Mouse (Mus musculus) forebrain, embryonic 11.5 days (tissue): ENCODE measurements at regions not wholly inside any gene's neighbourhood (a gene's known extent, or its start where the extent isn't known, plus 50 kb on each side); places are given as distances from the start of the nearest gene placed in this dataset.
"Not testable (repeated sequence)": the region's sequence is repeated elsewhere in the genome, so short reads cannot be mapped to it uniquely, and the experiment has no call there.

Experiments
- ATAC-seq: fragments of 200-750 bp; cut with Nextera tagmentation; replicated peaks from 2 replicates; pipeline ENCODE4 v1.8.0; 2017; ENCODE audit warnings: moderate TSS enrichment; ENCODE audit not compliant: low FRiP score
- DNase-seq: peaks from one replicate; pipeline ENCODE4 v3.0.0-alpha.2; 2017; ENCODE audit warnings: low spot score
- H3K27ac ChIP-seq: fragments of 300-500 bp; sonication (generic); 2 replicates; pipeline ENCODE4 v1.5.1; 2014; ENCODE audit warnings: low read depth, low read length
- H3K27me3 ChIP-seq: fragments of 300-500 bp; sonication (generic); 2 replicates; pipeline ENCODE4 v1.6.1; 2014; ENCODE audit warnings: mild to moderate bottlenecking, low read length, mixed read lengths; ENCODE audit not compliant: control insufficient read depth, insufficient read depth
- H3K36me3 ChIP-seq: fragments of 300-500 bp; sonication (generic); 2 replicates; pipeline ENCODE4 v1.6.1; 2014; ENCODE audit warnings: mild to moderate bottlenecking, low read length, moderate library complexity, mixed read lengths; ENCODE audit not compliant: control insufficient read depth, insufficient read depth
- H3K4me1 ChIP-seq: fragments of 300-500 bp; sonication (generic); replicated peaks from 2 replicates; pipeline ENCODE4 v1.6.1; 2014; ENCODE audit warnings: low read length, mixed read lengths; ENCODE audit not compliant: control insufficient read depth, insufficient read depth
- H3K4me2 ChIP-seq: fragments of 300-500 bp; sonication (generic); 2 replicates; pipeline ENCODE4 v1.6.1; 2014; ENCODE audit warnings: low read depth, mild to moderate bottlenecking, low read length, moderate library complexity, mixed read lengths; ENCODE audit not compliant: severe bottlenecking
- H3K4me3 ChIP-seq: fragments of 300-500 bp; sonication (generic); 2 replicates; pipeline ENCODE4 v1.5.1; 2014; ENCODE audit warnings: low read depth, low read length
- H3K9ac ChIP-seq: fragments of 300-500 bp; sonication (generic); 2 replicates; pipeline ENCODE4 v1.6.1; 2014; ENCODE audit warnings: low read length
- H3K9me3 ChIP-seq: fragments of 300-500 bp; sonication (generic); 2 replicates; pipeline ENCODE4 v1.6.1; 2016; ENCODE audit warnings: low read length, mixed read lengths; ENCODE audit not compliant: control insufficient read depth
- WGBS: fragments of 180-500 bp; shearing (Covaris S2); extraction: QIAGEN DNeasy Blood & Tissue Kit; methylation state at CpG from one replicate; pipeline ENCODE4 v1.1.7; 2014; 5-methylcytosine and 5-hydroxymethylcytosine counted together

DNA sequence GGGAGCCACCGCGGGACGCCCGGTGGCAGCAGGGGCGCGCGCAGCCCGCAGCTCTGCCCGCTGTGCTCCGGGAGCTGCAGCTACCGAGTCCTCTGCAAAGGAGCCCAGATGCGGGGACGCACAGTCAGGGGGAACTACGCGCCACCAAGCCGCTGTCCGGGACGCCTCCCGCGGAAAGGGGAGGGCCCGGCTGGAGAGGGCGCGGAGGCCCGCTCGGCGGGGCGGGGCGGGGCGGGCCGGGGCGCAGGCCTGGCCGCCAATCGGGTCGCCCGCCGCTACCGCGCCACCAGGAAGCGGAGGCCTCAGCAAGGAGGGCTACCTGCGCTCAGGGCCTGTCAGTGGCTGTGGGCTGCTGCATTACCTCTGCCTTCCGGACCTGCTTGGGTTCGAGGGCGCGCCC lies 128.1 kb downstream of the 9030624G23Rik start:
- not testable (repeated sequence) for H3K9ac ChIP-seq, H3K4me2 ChIP-seq, H3K36me3 ChIP-seq, H3K9me3 ChIP-seq, DNase-seq, H3K4me1 ChIP-seq, H3K27ac ChIP-seq, H3K27me3 ChIP-seq, ATAC-seq
- H3K4me3 ChIP-seq, result peak overlapping the region; percentile 24; the same call in 1 of the 2 replicates
- no CpG with 5 or more reads among the region's 44 CpGs for WGBS
